Mouse (Mus musculus): Measurements from ENCODE around the gene Adam4.
"Not testable (repeated sequence)": the region's sequence is repeated elsewhere in the genome, so short reads cannot be mapped to it uniquely, and the experiment has no call there.

The Adam4 gene

GRCm38 (mm10) chr12:81421846-81422245, at the start of gene Adam4:
TSS of gene Adam4 (minus strand) at chr12:81421946.
- no peak for DNase-seq (ENCODE audit: low spot score)

GRCm38 (mm10) chr12:81459051-81459450, 37.3 kb upstream of the Adam4 start:
- DNase-seq (ENCODE audit: low spot score), result not testable (repeated sequence)

GRCm38 (mm10) chr12:81438985-81439384, 17.2 kb upstream of the Adam4 start:
- DNase-seq (ENCODE audit: low spot score), result not testable (repeated sequence)

GRCm38 (mm10) chr12:81434778-81435177, 13.0 kb upstream of the Adam4 start:
- not testable (repeated sequence) for DNase-seq (ENCODE audit: low spot score)

GRCm38 (mm10) chr12:81413211-81413610, 8.5 kb downstream of the Adam4 start:
- DNase-seq (ENCODE audit: low spot score), result no peak

- no peak for DNase-seq (ENCODE audit: low spot score)
Measured at GRCm38 (mm10) chr12:81408966-81409365, 12.8 kb downstream of the Adam4 start.

GRCm38 (mm10) chr12:81402187-81402586, 19.6 kb downstream of the Adam4 start:
- DNase-seq (ENCODE audit: low spot score), result peak; percentile 16

GRCm38 (mm10) chr12:81379364-81379763, 42.4 kb downstream of the Adam4 start, which contains the start of gene Gm4787:
TSS of gene Gm4787 (minus strand) at chr12:81379464.
- not testable (repeated sequence) for DNase-seq (ENCODE audit: low spot score)
